Mouse (Mus musculus): ENCODE measurements around the gene Ube2v1.
"Not testable (repeated sequence)": the region's sequence is repeated elsewhere in the genome, so short reads cannot be mapped to it uniquely, and the experiment has no call there.

The Ube2v1 gene

GRCm38 (mm10) chr2:167622352-167622751 lies 9.5 kb downstream of the Ube2v1 start:
- no peak for DNase-seq (ENCODE audit: low spot score in 2 of 2)

- no peak for DNase-seq (ENCODE audit: low spot score in 2 of 2)
Measured at GRCm38 (mm10) chr2:167621255-167622087, 10.4 kb downstream of the Ube2v1 start.

- no peak for DNase-seq (ENCODE audit: low spot score in 2 of 2)
Measured at GRCm38 (mm10) chr2:167617472-167617871, 14.4 kb downstream of the Ube2v1 start.

GRCm38 (mm10) chr2:167617034-167617433 lies 14.9 kb downstream of the Ube2v1 start:
- no peak for DNase-seq (ENCODE audit: low spot score in 2 of 2)

- not testable (repeated sequence) for DNase-seq (ENCODE audit: low spot score in 2 of 2)
Measured at GRCm38 (mm10) chr2:167613335-167613734, 18.6 kb downstream of the Ube2v1 start.

GRCm38 (mm10) chr2:167612122-167612521 lies 19.8 kb downstream of the Ube2v1 start:
- DNase-seq (ENCODE audit: low spot score in 2 of 2) = no peak

GRCm38 (mm10) chr2:167611287-167611686 lies 20.6 kb downstream of the Ube2v1 start:
- no peak for DNase-seq (ENCODE audit: low spot score in 2 of 2)

- DNase-seq (ENCODE audit: low spot score in 2 of 2) = no peak
Measured at GRCm38 (mm10) chr2:167606745-167607123, 25.2 kb downstream of the Ube2v1 start.

GRCm38 (mm10) chr2:167605817-167606744 lies 25.8 kb downstream of the Ube2v1 start:
- DNase-seq (ENCODE audit: low spot score in 2 of 2) = no peak

- peak; percentile 67 to 86 for DNase-seq (ENCODE audit: low spot score in 2 of 2)
Measured at GRCm38 (mm10) chr2:167605178-167605794, 26.6 kb downstream of the Ube2v1 start.

GRCm38 (mm10) chr2:167602978-167603377 lies 28.9 kb downstream of the Ube2v1 start:
- DNase-seq (ENCODE audit: low spot score in 2 of 2) = no peak

GRCm38 (mm10) chr2:167602364-167602763 lies 29.5 kb downstream of the Ube2v1 start:
- no peak for DNase-seq (ENCODE audit: low spot score in 2 of 2)

GRCm38 (mm10) chr2:167600481-167600995 lies 31.4 kb downstream of the Ube2v1 start:
- no peak for DNase-seq (ENCODE audit: low spot score in 2 of 2)

- DNase-seq (ENCODE audit: low spot score in 2 of 2) = no peak
Measured at GRCm38 (mm10) chr2:167599917-167600316, 32.0 kb downstream of the Ube2v1 start.

- no peak for DNase-seq (ENCODE audit: low spot score in 2 of 2)
Measured at GRCm38 (mm10) chr2:167599195-167599594, 32.7 kb downstream of the Ube2v1 start.

- no peak for DNase-seq (ENCODE audit: low spot score in 2 of 2)
Measured at GRCm38 (mm10) chr2:167597492-167598186, 34.3 kb downstream of the Ube2v1 start.

GRCm38 (mm10) chr2:167596726-167597491 lies 35.0 kb downstream of the Ube2v1 start:
- no peak for DNase-seq (ENCODE audit: low spot score in 2 of 2)

GRCm38 (mm10) chr2:167596262-167596661 lies 35.6 kb downstream of the Ube2v1 start:
- no peak for DNase-seq (ENCODE audit: low spot score in 2 of 2)

- DNase-seq (ENCODE audit: low spot score in 2 of 2) = no peak
Measured at GRCm38 (mm10) chr2:167595761-167596171, 36.1 kb downstream of the Ube2v1 start.

- DNase-seq (ENCODE audit: low spot score in 2 of 2) = peak; percentile 42 to 73
Measured at GRCm38 (mm10) chr2:167594444-167594934, 37.4 kb downstream of the Ube2v1 start.
